Mouse (Mus musculus) lung, postnatal 0 days (tissue): ENCODE measurements around the gene Rerg. TPM values are rescaled to one million over a fixed set of nuclear protein-coding genes. Genes with fewer than 3 reads are reported as not detected.

ENCODE experiments used
- ATAC-seq: fragments of 200-750 bp; cut with Nextera tagmentation; 2 replicates; pipeline ENCODE4 v1.8.0; 2017; ENCODE audit warnings: moderate library complexity
- DNase-seq: peaks from one replicate; pipeline ENCODE4 v3.0.0-alpha.2; 2016; ENCODE audit warnings: low spot score
- H3K27ac ChIP-seq: fragments of 300-500 bp; sonication (generic); 2 replicates; pipeline ENCODE4 v1.5.1; 2014; ENCODE audit warnings: antibody characterized with exemption, mild to moderate bottlenecking, low read length, mixed read lengths
- H3K27me3 ChIP-seq: fragments of 300-500 bp; sonication (generic); replicated peaks from 2 replicates; pipeline ENCODE4 v1.6.1; 2014; ENCODE audit warnings: low read length, mixed read lengths; ENCODE audit not compliant: insufficient read depth
- H3K36me3 ChIP-seq: fragments of 300-500 bp; sonication (generic); 2 replicates; pipeline ENCODE4 v1.6.1; 2014; ENCODE audit warnings: low read length, mixed read lengths; ENCODE audit not compliant: insufficient read depth
- H3K4me1 ChIP-seq: fragments of 300-500 bp; sonication (generic); 2 replicates; pipeline ENCODE4 v1.6.1; 2014; ENCODE audit warnings: antibody characterized with exemption, low read depth, low read length, mixed read lengths; ENCODE audit not compliant: insufficient read depth
- H3K4me2 ChIP-seq: fragments of 300-500 bp; sonication (generic); replicated peaks from 2 replicates; pipeline ENCODE4 v1.6.1; 2014; ENCODE audit warnings: low read depth, mild to moderate bottlenecking, low read length, moderate library complexity, mixed read lengths
- H3K4me3 ChIP-seq: fragments of 300-500 bp; sonication (generic); 2 replicates; pipeline ENCODE4 v1.5.1; 2014; ENCODE audit warnings: low read depth, low read length
- H3K9ac ChIP-seq: fragments of 300-500 bp; sonication (generic); replicated peaks from 2 replicates; pipeline ENCODE4 v1.6.1; 2014; ENCODE audit warnings: low read depth, mild to moderate bottlenecking
- H3K9me3 ChIP-seq: fragments of 300-500 bp; sonication (generic); 2 replicates; pipeline ENCODE4 v1.6.1; 2016; ENCODE audit warnings: low read length, mixed read lengths
- CTCF ChIP-seq: IDR thresholded peaks from 2 replicates; pipeline ENCODE4 v1.5.1; 2016; ENCODE audit warnings: antibody characterized with exemption, mild to moderate bottlenecking
- EP300 ChIP-seq: IDR thresholded peaks from 2 replicates; pipeline ENCODE4 v1.6.1; 2016; ENCODE audit warnings: antibody characterized with exemption, mild to moderate bottlenecking, control low read depth
- WGBS: fragments of 180-500 bp; shearing (Covaris S2); extraction: QIAGEN DNeasy Blood & Tissue Kit; methylation state at CpG from one replicate; pipeline ENCODE4 v1.1.7; 2014; 5-methylcytosine and 5-hydroxymethylcytosine counted together
- polyA plus RNA-seq: library from polyadenylated mRNA; unstranded; fragments of >200 nt; fragmentation: Nextera tagmentation; extraction: Ambion mirVana; gene quantifications from 2 replicates; pipeline ENCODE4 v1.2.1, GENCODE M21; 2015

Rerg gene
- polyA plus RNA-seq, 1 experiment from 2014 or later = 42.9 TPM

DNA sequence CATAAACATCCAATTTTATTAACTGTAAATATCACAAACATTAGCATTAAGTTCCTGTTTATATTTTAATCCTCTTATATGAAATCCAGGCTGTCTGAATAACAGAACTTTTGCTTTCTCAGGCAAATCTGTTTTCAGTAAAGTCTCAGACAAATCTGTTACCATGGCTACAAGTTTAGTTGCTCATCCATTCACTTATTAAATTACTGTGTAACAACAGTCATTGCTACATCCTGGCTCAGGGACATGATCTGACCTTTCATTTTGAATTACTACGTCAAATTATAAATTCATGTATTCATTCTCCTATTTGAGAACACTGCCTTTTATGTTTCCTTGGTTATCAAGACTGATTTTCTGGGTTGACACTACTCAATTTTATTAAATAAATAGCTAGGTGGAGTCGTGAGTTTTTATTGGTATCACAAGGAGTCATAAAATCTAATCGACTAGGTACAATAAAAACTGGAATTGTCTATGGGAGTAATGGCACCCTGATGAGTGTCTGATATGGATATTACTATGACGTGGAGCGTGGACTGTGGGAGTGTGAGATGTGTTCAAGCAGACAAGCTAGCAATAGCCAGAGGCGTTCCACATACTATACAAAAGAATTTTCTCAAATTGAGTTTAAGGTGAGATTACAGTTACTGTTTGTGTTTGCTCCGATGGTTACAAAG lies 140.2 kb downstream of the Rerg start:
- TF ChIP-seq CTCF (no peak), EP300 (no peak)
- 76% methylated on average over 7 of the region's 7 CpGs for WGBS
- no peaks in the 10 kb centered on the region for H3K27me3 ChIP-seq

DNA sequence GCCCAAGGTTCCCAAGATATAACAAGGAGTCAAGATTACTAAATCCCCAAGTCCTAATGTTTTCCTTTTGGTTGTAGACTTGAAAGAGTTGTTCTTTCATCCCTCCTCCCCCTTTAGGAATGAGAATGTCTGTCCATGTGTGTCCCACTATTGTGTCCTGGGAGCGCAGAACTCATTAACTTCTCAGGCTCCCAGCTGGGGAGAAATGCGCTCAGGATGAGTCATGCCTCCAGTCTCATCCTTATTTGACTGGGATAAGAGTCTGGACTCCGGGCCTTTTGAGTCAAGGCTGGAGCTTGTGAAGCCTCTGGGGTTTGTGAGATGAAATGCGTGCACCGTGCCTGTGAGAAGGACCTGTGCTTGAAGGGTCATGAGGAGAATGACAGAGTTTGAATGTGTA lies 144.8 kb downstream of the Rerg start:
- H3K4me1 ChIP-seq = no peaks in the 10 kb centered on the region
- H3K9ac ChIP-seq = no peak overlapping the region
- H3K27ac ChIP-seq = no peak overlapping the region
- H3K4me3 ChIP-seq = no peak overlapping the region
- H3K36me3 ChIP-seq = no peaks in the 10 kb centered on the region
- TF ChIP-seq EP300 (no peak), CTCF (no peak)
- 70% methylated on average over 5 of the region's 5 CpGs for WGBS
- no peak for DNase-seq
- H3K4me2 ChIP-seq = no peak overlapping the region
- no peaks in the 10 kb centered on the region for H3K9me3 ChIP-seq
- no peaks in the 10 kb centered on the region for H3K27me3 ChIP-seq
- ATAC-seq = no peak

More for the DNA sequence above, 140.2 kb downstream of the Rerg start:
- Histone ChIP-seq H3K4me2 (no peak overlapping the region), H3K36me3 (no peaks in the 10 kb centered on the region), H3K4me3 (no peak overlapping the region), H3K9ac (no peak overlapping the region), H3K27ac (no peak overlapping the region), H3K4me1 (no peaks in the 10 kb centered on the region), H3K9me3 (no peaks in the 10 kb centered on the region)
- no peak for DNase-seq
- no peak for ATAC-seq

DNA sequence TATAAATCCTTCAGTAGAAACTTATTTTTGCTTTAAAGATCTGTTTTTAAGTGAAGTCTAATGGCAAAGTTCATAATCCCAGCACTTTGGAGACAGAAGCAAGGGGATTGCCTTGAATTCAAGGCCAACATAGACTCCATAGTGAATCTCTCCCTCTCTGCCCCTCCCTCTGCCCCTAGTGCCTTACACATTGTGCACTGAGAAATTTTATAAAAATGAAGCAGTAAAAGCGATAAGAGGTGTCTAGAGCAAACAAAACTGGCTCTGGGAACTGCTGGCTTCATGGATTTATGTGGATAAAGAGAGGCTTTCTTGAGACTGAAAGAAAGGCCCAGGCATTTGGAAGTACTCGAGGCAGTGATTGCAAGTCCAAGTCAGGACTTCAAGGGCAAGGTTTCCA lies 145.8 kb downstream of the Rerg start:
- Histone ChIP-seq H3K36me3 (no peaks in the 10 kb centered on the region), H3K4me1 (no peaks in the 10 kb centered on the region), H3K27me3 (no peaks in the 10 kb centered on the region), H3K27ac (no peak overlapping the region), H3K9me3 (no peaks in the 10 kb centered on the region), H3K9ac (no peak overlapping the region), H3K4me3 (no peak overlapping the region), H3K4me2 (no peak overlapping the region)
- whole genome bisulfite sequencing = 49% methylated on average over 2 of the region's 2 CpGs
- no peak for DNase-seq
- no peak for TF ChIP-seq EP300
- ATAC-seq = no peak

DNA sequence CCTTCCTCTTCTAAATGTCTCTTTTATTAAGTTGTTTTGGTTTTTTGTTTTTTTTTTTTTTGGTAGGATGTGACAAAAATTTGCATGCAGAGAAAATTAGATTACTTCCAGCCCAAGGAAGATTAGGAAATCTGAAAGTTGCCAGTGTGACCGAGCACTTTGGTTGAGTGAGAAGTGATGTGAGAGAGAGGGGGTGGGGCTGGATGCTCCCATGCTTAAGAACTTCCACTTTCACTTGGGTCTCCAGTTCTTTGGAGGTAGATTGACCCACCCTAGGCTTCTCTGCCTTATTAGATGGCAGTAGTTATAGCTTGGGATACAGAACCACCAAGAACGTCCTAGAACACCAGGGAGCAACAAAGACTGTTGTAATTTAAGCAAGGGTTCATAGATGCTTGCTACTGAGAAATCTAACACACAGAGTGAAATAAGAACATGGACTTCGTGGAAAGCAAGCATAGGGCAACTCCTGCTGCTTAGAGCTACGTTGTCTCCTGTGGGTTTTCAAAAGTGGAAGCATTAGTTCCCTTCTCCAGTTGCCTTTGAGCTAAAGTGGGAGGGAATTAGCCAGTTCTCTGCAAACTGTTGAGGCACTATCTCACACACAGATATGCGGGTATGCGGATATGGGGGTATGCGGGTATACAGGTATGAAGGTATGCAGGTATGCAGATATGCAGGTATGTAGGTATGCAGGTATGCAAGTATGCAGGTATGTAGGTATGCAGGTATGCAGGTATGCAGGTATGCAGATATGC lies 152.9 kb downstream of the Rerg start:
- Histone ChIP-seq H3K9ac (no peak overlapping the region), H3K9me3 (no peaks in the 10 kb centered on the region), H3K4me2 (no peak overlapping the region), H3K4me1 (no peaks in the 10 kb centered on the region), H3K36me3 (no peaks in the 10 kb centered on the region), H3K27me3 (no peaks in the 10 kb centered on the region), H3K27ac (no peak overlapping the region), H3K4me3 (no peak overlapping the region)
- TF ChIP-seq CTCF = no peak
- TF ChIP-seq EP300 = no peak
- no peak for DNase-seq
- 74% methylated on average over 7 of the region's 7 CpGs for WGBS
- no peak for ATAC-seq

DNA sequence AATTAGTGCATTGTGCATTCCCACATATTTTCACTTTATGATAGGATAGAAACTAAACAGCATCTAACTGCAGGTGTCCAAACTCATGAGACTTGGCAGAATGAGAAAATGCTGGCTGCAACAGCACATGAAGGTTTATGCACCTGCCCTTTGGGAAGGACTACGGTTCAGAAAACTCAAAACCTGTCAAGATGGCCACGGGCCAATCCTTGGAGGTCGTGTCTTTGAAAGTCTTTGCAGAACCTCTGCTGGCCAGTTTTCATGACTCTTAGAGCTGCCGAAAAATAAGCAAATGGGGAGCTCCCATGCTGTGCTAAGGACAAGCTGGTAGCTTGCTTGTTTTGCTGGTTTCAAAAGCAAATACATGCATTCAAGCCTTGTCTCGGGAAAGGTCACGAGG lies 156.0 kb downstream of the Rerg start:
- Histone ChIP-seq H3K27ac (no peak overlapping the region), H3K9me3 (no peaks in the 10 kb centered on the region), H3K4me1 (no peaks in the 10 kb centered on the region), H3K4me3 (no peak overlapping the region), H3K9ac (no peak overlapping the region), H3K4me2 (no peak overlapping the region), H3K27me3 (no peaks in the 10 kb centered on the region), H3K36me3 (no peaks in the 10 kb centered on the region)
- 60% methylated on average over 6 of the region's 6 CpGs for WGBS
- TF ChIP-seq EP300 (no peak), CTCF (no peak)
- ATAC-seq (no peak), DNase-seq (no peak)

DNA sequence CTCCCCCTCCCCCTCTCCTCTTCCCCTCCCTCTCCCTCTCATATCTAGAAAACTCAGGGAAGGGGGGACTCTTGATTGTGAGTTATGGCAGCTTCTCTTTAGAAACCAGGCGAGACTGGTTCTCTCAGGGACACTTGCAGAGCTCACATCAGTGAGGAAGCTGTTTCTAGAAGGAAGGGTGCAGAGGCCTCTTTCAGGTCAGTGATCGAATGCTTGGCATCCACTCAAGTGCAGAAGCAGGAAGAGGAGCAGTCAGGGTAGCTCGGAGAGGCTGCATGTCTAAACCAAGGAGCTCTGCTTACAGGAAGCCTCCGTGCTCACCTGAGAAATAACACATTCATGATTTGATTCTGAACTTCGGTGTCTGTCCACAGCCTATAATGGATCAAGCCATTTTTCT lies 159.1 kb downstream of the Rerg start:
- TF ChIP-seq EP300 (no peak), CTCF (no peak)
- ATAC-seq (no peak), DNase-seq (no peak)
- Histone ChIP-seq H3K4me3 (no peak overlapping the region), H3K9me3 (no peaks in the 10 kb centered on the region), H3K27ac (no peak overlapping the region), H3K27me3 (no peaks in the 10 kb centered on the region), H3K9ac (no peak overlapping the region), H3K4me1 (no peaks in the 10 kb centered on the region), H3K36me3 (no peaks in the 10 kb centered on the region), H3K4me2 (no peak overlapping the region)
- WGBS = 57% methylated on average over 5 of the region's 5 CpGs

Other genes with a start within 250 kb of the Rerg start
- 0.61 and 0.74 TPM in 2 replicates for gene Erp27, start 248.3 kb downstream of the Rerg start, polyA plus RNA-seq
- 0.27 and 0.60 TPM in 2 replicates for gene Pde6h, start 246.7 kb downstream of the Rerg start, polyA plus RNA-seq
- 68.4 and 70.8 TPM in 2 replicates for gene Arhgdib, start 228.6 kb downstream of the Rerg start, polyA plus RNA-seq
- gene Ptpro, start 81.8 kb upstream of the Rerg start, polyA plus RNA-seq = 1.3 and 1.6 TPM in 2 replicates